Mouse (Mus musculus): ENCODE data around the gene Prlh. TPM values are rescaled to one million over a fixed set of nuclear protein-coding genes. Genes with fewer than 3 reads are reported as not detected.

The Prlh gene
- polyA plus RNA-seq, 1 experiment from 2014 or later: not detected

- H3K4me1 ChIP-seq (ENCODE audit: control insufficient read depth, insufficient read depth, low read length): peaks cover 19% of the 10 kb centered on the region
- DNase-seq (peak; percentile 72), ATAC-seq (ENCODE audit: low FRiP score, low TSS enrichment) (peak; percentile 40; the same call in 1 of the 2 replicates)
- H3K27me3 ChIP-seq (ENCODE audit: control insufficient read depth, insufficient read depth, low read length): peaks cover 5% of the 10 kb centered on the region; the same call in 1 of the 2 replicates
- no peak overlapping the region for H3K4me3 ChIP-seq (replicated peaks; ENCODE audit: low read depth, low read length)
- no peaks in the 10 kb centered on the region for H3K36me3 ChIP-seq (ENCODE audit: control insufficient read depth, insufficient read depth, low read length)
- WGBS: 38% methylated on average over 4 of the region's 4 CpGs
- no peak overlapping the region for H3K27ac ChIP-seq (replicated peaks; ENCODE audit: low read depth, low read length)
- no peak overlapping the region for H3K9ac ChIP-seq (replicated peaks; ENCODE audit: low read length)
- H3K4me2 ChIP-seq (ENCODE audit: low read length): no peak overlapping the region
- H3K9me3 ChIP-seq (ENCODE audit: control insufficient read depth, low read length): no peaks in the 10 kb centered on the region
Observed at GRCm38 (mm10) chr1:90975960-90976359, 23.1 kb downstream of the Prlh start.

- Histone ChIP-seq H3K36me3 (ENCODE audit: control insufficient read depth, insufficient read depth, low read length) (no peaks in the 10 kb centered on the region), H3K4me2 (ENCODE audit: low read length) (no peak overlapping the region), H3K4me1 (ENCODE audit: control insufficient read depth, insufficient read depth, low read length) (peaks cover 2% of the 10 kb centered on the region; the same call in 1 of the 2 replicates), H3K4me3 (replicated peaks; ENCODE audit: low read depth, low read length) (no peak overlapping the region), H3K27me3 (ENCODE audit: control insufficient read depth, insufficient read depth, low read length) (no peaks in the 10 kb centered on the region), H3K27ac (replicated peaks; ENCODE audit: low read depth, low read length) (no peak overlapping the region), H3K9ac (replicated peaks; ENCODE audit: low read length) (no peak overlapping the region), H3K9me3 (ENCODE audit: control insufficient read depth, low read length) (no peaks in the 10 kb centered on the region)
- WGBS: 86% methylated on average over 10 of the region's 10 CpGs
- DNase-seq (no peak), ATAC-seq (ENCODE audit: low FRiP score, low TSS enrichment) (no peak)
Observed at GRCm38 (mm10) chr1:90980638-90981330, 27.9 kb downstream of the Prlh start.

- Histone ChIP-seq H3K27ac (replicated peaks; ENCODE audit: low read depth, low read length) (no peak overlapping the region), H3K4me2 (ENCODE audit: low read length) (no peak overlapping the region), H3K4me1 (ENCODE audit: control insufficient read depth, insufficient read depth, low read length) (no peaks in the 10 kb centered on the region), H3K27me3 (ENCODE audit: control insufficient read depth, insufficient read depth, low read length) (no peaks in the 10 kb centered on the region), H3K36me3 (ENCODE audit: control insufficient read depth, insufficient read depth, low read length) (no peaks in the 10 kb centered on the region), H3K9me3 (ENCODE audit: control insufficient read depth, low read length) (no peaks in the 10 kb centered on the region), H3K4me3 (replicated peaks; ENCODE audit: low read depth, low read length) (no peak overlapping the region), H3K9ac (replicated peaks; ENCODE audit: low read length) (no peak overlapping the region)
- 79% methylated on average over 3 of the region's 3 CpGs for WGBS
- ATAC-seq (ENCODE audit: low FRiP score, low TSS enrichment): no peak
- DNase-seq: no peak
Observed at GRCm38 (mm10) chr1:90981346-90981745, 28.4 kb downstream of the Prlh start.

GRCm38 (mm10) chr1:90995916-90996315, 43.0 kb downstream of the Prlh start:
- H3K9ac ChIP-seq (replicated peaks; ENCODE audit: low read length): no peak overlapping the region
- no peak for ATAC-seq (ENCODE audit: low FRiP score, low TSS enrichment)
- H3K4me2 ChIP-seq (ENCODE audit: low read length): no peak overlapping the region
- WGBS: 83% methylated on average over 1 of the region's 1 CpGs
- no peaks in the 10 kb centered on the region for H3K36me3 ChIP-seq (ENCODE audit: control insufficient read depth, insufficient read depth, low read length)
- no peak overlapping the region for H3K4me3 ChIP-seq (replicated peaks; ENCODE audit: low read depth, low read length)
- H3K9me3 ChIP-seq (ENCODE audit: control insufficient read depth, low read length): no peaks in the 10 kb centered on the region
- no peak for DNase-seq
- no peak overlapping the region for H3K27ac ChIP-seq (replicated peaks; ENCODE audit: low read depth, low read length)
- no peaks in the 10 kb centered on the region for H3K27me3 ChIP-seq (ENCODE audit: control insufficient read depth, insufficient read depth, low read length)
- H3K4me1 ChIP-seq (ENCODE audit: control insufficient read depth, insufficient read depth, low read length): peaks cover 22% of the 10 kb centered on the region

DNA sequence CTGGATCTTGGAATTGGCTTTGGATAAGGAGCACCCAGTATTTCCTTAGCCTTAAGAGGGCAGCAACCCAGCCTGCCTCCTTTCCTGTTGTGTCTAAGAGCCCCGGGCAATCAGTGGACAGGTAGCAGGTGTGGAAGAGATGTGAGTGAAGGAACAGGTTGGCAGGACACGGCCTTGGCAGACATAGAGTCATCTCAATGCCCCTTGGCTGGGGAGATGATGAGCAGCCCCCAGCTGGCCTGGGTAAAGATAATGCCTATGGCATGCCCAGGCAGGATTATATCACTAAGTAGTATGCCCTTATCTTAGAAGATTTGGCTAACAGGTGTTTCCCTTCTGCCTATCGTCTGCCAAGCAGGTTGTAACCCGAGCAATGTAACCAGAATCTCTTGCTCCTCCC, 44.2 kb downstream of the Prlh start:
- Histone ChIP-seq H3K27me3 (ENCODE audit: control insufficient read depth, insufficient read depth, low read length) (no peaks in the 10 kb centered on the region), H3K4me1 (ENCODE audit: control insufficient read depth, insufficient read depth, low read length) (peaks cover 22% of the 10 kb centered on the region), H3K4me2 (ENCODE audit: low read length) (no peak overlapping the region), H3K36me3 (ENCODE audit: control insufficient read depth, insufficient read depth, low read length) (no peaks in the 10 kb centered on the region), H3K9me3 (ENCODE audit: control insufficient read depth, low read length) (no peaks in the 10 kb centered on the region), H3K27ac (replicated peaks; ENCODE audit: low read depth, low read length) (no peak overlapping the region), H3K9ac (replicated peaks; ENCODE audit: low read length) (no peak overlapping the region), H3K4me3 (replicated peaks; ENCODE audit: low read depth, low read length) (no peak overlapping the region)
- DNase-seq (no peak), ATAC-seq (ENCODE audit: low FRiP score, low TSS enrichment) (no peak)
- 92% methylated on average over 4 of the region's 4 CpGs for WGBS

- no peak overlapping the region for H3K27ac ChIP-seq (replicated peaks; ENCODE audit: low read depth, low read length)
- no peak for ATAC-seq (ENCODE audit: low FRiP score, low TSS enrichment)
- no peaks in the 10 kb centered on the region for H3K27me3 ChIP-seq (ENCODE audit: control insufficient read depth, insufficient read depth, low read length)
- WGBS: 88% methylated on average over 5 of the region's 5 CpGs
- H3K9me3 ChIP-seq (ENCODE audit: control insufficient read depth, low read length): no peaks in the 10 kb centered on the region
- H3K9ac ChIP-seq (replicated peaks; ENCODE audit: low read length): no peak overlapping the region
- H3K4me2 ChIP-seq (ENCODE audit: low read length): peak overlapping the region; percentile 98
- H3K4me3 ChIP-seq (replicated peaks; ENCODE audit: low read depth, low read length): no peak overlapping the region; the same call in 1 of the 2 replicates
- no peaks in the 10 kb centered on the region for H3K36me3 ChIP-seq (ENCODE audit: control insufficient read depth, insufficient read depth, low read length)
- peaks cover 22% of the 10 kb centered on the region for H3K4me1 ChIP-seq (ENCODE audit: control insufficient read depth, insufficient read depth, low read length)
- no peak for DNase-seq
Observed at GRCm38 (mm10) chr1:90997641-90998040, 44.7 kb downstream of the Prlh start.

GRCm38 (mm10) chr1:90998268-90998890, 45.5 kb downstream of the Prlh start, which contains the start of gene Lrrfip1:
Gene Lrrfip1 (plus strand): TSS chr1:90998737.
- Histone ChIP-seq H3K27ac (replicated peaks; ENCODE audit: low read depth, low read length) (peak within 1 kb of the TSS; percentile 39; the same call in 1 of the 2 replicates), H3K9me3 (ENCODE audit: control insufficient read depth, low read length) (no peaks in the 10 kb centered on the region), H3K4me3 (replicated peaks; ENCODE audit: low read depth, low read length) (peak within 1 kb of the TSS; percentile 70), H3K27me3 (ENCODE audit: control insufficient read depth, insufficient read depth, low read length) (no peaks in the 10 kb centered on the region), H3K4me1 (ENCODE audit: control insufficient read depth, insufficient read depth, low read length) (peaks cover 22% of the 10 kb centered on the region), H3K36me3 (ENCODE audit: control insufficient read depth, insufficient read depth, low read length) (no peaks in the 10 kb centered on the region), H3K9ac (replicated peaks; ENCODE audit: low read length) (peak within 1 kb of the TSS; percentile 80), H3K4me2 (ENCODE audit: low read length) (peak within 1 kb of the TSS; percentile 98)
- DNase-seq (peak; percentile 83), ATAC-seq (ENCODE audit: low FRiP score, low TSS enrichment) (peak; percentile 85)
- WGBS: 3% methylated on average over 59 of the region's 59 CpGs

DNA sequence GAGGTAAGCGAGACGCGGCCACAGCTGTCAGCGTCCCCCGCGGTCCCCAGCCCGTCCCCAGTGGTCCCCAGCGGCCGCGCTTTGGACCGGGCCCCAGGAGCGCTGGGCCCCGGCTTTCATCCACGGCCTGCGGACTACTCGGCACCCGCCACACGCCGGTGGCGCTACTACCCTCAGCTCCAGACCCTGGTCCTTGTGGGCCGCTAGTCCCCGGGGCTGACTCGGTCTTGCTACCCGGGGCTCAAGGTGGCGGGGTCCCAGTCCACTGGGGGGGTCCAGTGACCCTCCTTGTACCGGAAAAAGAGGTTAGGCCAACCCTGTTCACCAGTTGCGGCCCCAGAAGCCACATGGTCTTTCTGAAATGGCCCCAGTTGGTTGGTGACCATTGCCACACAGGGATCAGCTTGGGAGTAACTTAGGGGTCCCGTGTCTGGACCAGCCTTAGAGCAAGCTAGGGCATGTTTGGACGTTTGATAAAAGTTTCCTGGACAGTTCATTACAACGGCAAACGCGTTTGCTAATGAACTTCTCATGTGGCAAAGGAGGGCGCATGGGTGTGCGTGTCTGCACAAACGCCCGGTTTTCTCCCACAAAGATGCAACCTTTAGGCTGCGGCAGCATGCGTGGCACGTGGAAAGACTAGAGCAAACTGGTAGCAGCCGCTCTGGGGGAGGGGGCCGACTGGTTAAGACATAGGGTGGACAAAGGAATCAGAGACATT, 46.1 kb downstream of the Prlh start:
- Histone ChIP-seq H3K4me3 (replicated peaks; ENCODE audit: low read depth, low read length) (peak overlapping the region; percentile 70), H3K36me3 (ENCODE audit: control insufficient read depth, insufficient read depth, low read length) (no peaks in the 10 kb centered on the region), H3K9me3 (ENCODE audit: control insufficient read depth, low read length) (no peaks in the 10 kb centered on the region), H3K9ac (replicated peaks; ENCODE audit: low read length) (peak overlapping the region; percentile 80), H3K4me1 (ENCODE audit: control insufficient read depth, insufficient read depth, low read length) (peaks cover 22% of the 10 kb centered on the region), H3K27ac (replicated peaks; ENCODE audit: low read depth, low read length) (peak overlapping the region; percentile 39; the same call in 1 of the 2 replicates), H3K4me2 (ENCODE audit: low read length) (peak overlapping the region; percentile 98), H3K27me3 (ENCODE audit: control insufficient read depth, insufficient read depth, low read length) (no peaks in the 10 kb centered on the region)
- peak; percentile 63; the same call in 1 of the 2 replicates for ATAC-seq (ENCODE audit: low FRiP score, low TSS enrichment)
- peak; percentile 73 for DNase-seq
- WGBS: 1% methylated on average over 41 of the region's 41 CpGs
